Mouse (Mus musculus) liver, adult 2 months (tissue): ENCODE measurements around the gene Prdm8.

Experiments used
- CTCF ChIP-seq: fragments of 200-500 bp; IDR thresholded peaks from 2 replicates; pipeline ENCODE4 v1.5.1; 2011; ENCODE audit warnings: low read depth, low read length, control low read depth
- POLR2A ChIP-seq: fragments of 200-500 bp; IDR thresholded peaks from 2 replicates; pipeline ENCODE4 v1.6.1; 2011; ENCODE audit warnings: low read length, control low read depth; ENCODE audit not compliant: insufficient read depth; ENCODE audit errors: extremely low read depth

- TF ChIP-seq CTCF (no peak), POLR2A (no peak)
These were observed 17.4 kb downstream of the Prdm8 start for GRCm38 (mm10) chr5:98184281-98184910.
